ENCODE assay signal across 12 mouse cellular contexts in the genomic region with DNA sequence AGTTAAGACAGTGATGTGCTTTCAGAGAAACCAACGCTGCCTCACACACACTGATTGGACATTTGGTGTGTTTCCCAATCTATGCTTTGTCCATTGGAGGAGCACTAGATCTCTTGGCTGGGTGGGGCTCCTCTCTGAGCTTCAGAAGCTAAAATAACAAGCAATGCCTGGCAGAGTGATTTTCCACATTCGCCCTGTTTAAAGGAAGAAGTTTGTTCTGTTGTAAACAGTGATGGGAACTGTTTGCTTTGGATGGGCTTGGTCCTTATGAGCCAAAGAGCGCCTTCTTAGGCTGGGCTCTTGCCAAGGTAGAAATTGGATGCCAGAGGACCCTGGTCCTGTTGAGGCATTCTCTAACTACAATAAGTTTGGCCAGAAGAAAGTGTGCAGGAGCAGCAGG.
"Had no signal": no experiment of that assay in that cellular context is flagged by ENCODE, and none has a peak within 500 bp of the region (broad histone marks: within the 10 kb centered on the region; RNA-seq: fewer than 3 reads in every experiment).

No protein-coding gene starts in this region.

- DNase-seq: kidney, adult 8-10 months; kidney, postnatal 25 days; liver, embryonic 13.5 days; liver, postnatal 0 days; midbrain, embryonic 14.5 days; thymus, adult 2 months; thymus, postnatal 4 days had no signal

- H3K4me1 ChIP-seq: limb, embryonic 10.5 days; liver, embryonic 13.5 days; midbrain, embryonic 10.5 days; neural tube, embryonic 12.5 days had no signal

- H3K36me3 ChIP-seq: limb, embryonic 10.5 days; liver, embryonic 13.5 days; midbrain, embryonic 10.5 days; neural tube, embryonic 12.5 days had no signal

- H3K9ac ChIP-seq: liver, embryonic 13.5 days; liver, postnatal 0 days; neural tube, embryonic 12.5 days had no signal

- H3K27me3 ChIP-seq: liver, embryonic 13.5 days; neural tube, embryonic 12.5 days had no signal

- H3K9me3 ChIP-seq: limb, embryonic 10.5 days; liver, embryonic 13.5 days; midbrain, embryonic 10.5 days; neural tube, embryonic 12.5 days had no signal

- H3K4me3 ChIP-seq: left cerebral cortex, adult 2 months; limb, embryonic 10.5 days; liver, embryonic 13.5 days; midbrain, embryonic 10.5 days; neural tube, embryonic 12.5 days had no signal

- H3K27ac ChIP-seq: left cerebral cortex, adult 2 months; limb, embryonic 10.5 days; liver, embryonic 13.5 days; midbrain, embryonic 10.5 days; neural tube, embryonic 12.5 days had no signal

- H3K4me2 ChIP-seq: liver, embryonic 13.5 days; neural tube, embryonic 12.5 days had no signal

- ATAC-seq: intestine, postnatal 0 days; liver, postnatal 0 days had no signal
